Mouse (Mus musculus): ENCODE measurements around the gene Zbed3. TPM values are rescaled to one million over a fixed set of nuclear protein-coding genes. Genes with fewer than 3 reads are reported as not detected.

The Zbed3 gene
- polyA plus RNA-seq (2012; rRNA removed; ENCODE audit: low replicate concordance) = 27.9 and 28.6 TPM in 2 replicates

GRCm38 (mm10) chr13:95323400-95323799 is at the start of gene Zbed3:
TSS of gene Zbed3 (plus strand) at chr13:95323612.

GRCm38 (mm10) chr13:95374701-95375553 is 51.5 kb downstream of the Zbed3 start, which contains the start of gene Aggf1:
TSS of gene Aggf1 (minus strand) at chr13:95375352.

Other genes with a start within 250 kb of the Zbed3 start
- 2.6 and 3.9 TPM in 2 replicates for gene Pde8b, start 73.3 kb upstream of the Zbed3 start, polyA plus RNA-seq (2012; rRNA removed; ENCODE audit: low replicate concordance)
- gene Aggf1, start 51.7 kb downstream of the Zbed3 start, polyA plus RNA-seq (2012; rRNA removed; ENCODE audit: low replicate concordance) = 12.4 and 20.3 TPM in 2 replicates
- gene Crhbp, start 121.3 kb downstream of the Zbed3 start, polyA plus RNA-seq (2012; rRNA removed; ENCODE audit: low replicate concordance) = 0.14 TPM in 1 of 2 replicates, not detected in the other
- not detected in 2 replicates for gene S100z, start 155.1 kb downstream of the Zbed3 start, polyA plus RNA-seq (2012; rRNA removed; ENCODE audit: low replicate concordance)
- 6.7 and 9.7 TPM in 2 replicates for gene F2rl1, start 201.6 kb downstream of the Zbed3 start, polyA plus RNA-seq (2012; rRNA removed; ENCODE audit: low replicate concordance)

Measured in mammary gland, adult 2 months (tissue).